Mouse (Mus musculus) layer of hippocampus, postnatal 36 days (tissue): Measurements from ENCODE around the gene Hook2. TPM values are rescaled to one million over a fixed set of nuclear protein-coding genes. Genes with fewer than 3 reads are reported as not detected.

Experiments used
- DNase-seq, 2 experiments: peaks; one replicate each; pipeline ENCODE4 v3.0.0; 2022
- total RNA-seq, 2 experiments: library from RNA; stranded (reverse); gene quantifications; 2 replicates each; pipeline ENCODE4 v1.2.3; 2021

The Hook2 gene
- total RNA-seq, 2 experiments from 2014 or later: 7.8 to 9.7 TPM

GRCm38 (mm10) chr8:84987903-84988302, 2.5 kb upstream of the Hook2 start:
- no peak for DNase-seq

- no peak for DNase-seq
Measured at GRCm38 (mm10) chr8:84989311-84989731, 1.1 kb upstream of the Hook2 start.

- peak; percentile 83 to 86 for DNase-seq
Measured at GRCm38 (mm10) chr8:84989810-84990209, 593 bp upstream of the Hook2 start.

GRCm38 (mm10) chr8:84990836-84991235, 433 bp downstream of the Hook2 start:
- no peak for DNase-seq

DNA sequence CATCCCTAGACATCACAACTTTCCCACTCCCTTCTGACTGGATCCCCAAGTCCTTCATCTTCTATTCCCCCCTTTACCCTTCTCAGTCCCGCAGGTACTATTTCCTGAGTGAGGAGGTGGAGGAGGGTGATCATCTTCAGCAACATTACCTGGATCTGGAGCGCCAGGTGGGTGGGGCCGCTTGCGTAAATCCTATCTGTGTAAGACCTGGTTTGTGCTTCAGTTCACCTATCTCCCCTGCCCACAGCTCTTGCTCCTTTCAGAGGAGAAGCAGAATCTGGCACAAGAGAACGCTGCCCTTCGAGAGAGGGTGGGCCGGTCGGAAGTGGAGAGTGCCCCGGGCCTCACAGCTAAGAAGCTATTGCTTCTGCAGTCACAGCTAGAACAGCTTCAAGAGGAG, 4.0 kb downstream of the Hook2 start:
- no peak for DNase-seq

GRCm38 (mm10) chr8:84995680-84996079, 5.3 kb downstream of the Hook2 start:
- no peak for DNase-seq

DNA sequence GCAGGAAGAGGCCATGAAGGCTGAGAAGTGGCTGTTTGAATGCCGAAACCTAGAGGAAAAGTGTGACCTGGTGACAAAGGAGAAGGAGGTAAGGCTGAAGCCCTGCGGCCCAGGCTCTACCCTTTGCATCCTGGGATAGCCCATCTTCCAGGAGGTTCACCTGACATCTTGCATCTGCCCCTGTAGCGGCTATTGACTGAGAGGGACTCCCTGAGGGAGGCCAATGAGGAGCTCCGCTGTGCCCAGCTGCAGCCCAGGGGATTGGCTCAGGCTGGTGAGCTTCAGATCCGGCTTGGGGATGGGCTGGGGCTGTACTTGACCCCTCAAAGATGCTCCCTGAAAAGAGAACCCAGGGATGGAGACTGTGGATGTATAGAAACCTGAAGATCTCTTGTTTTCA, 6.6 kb downstream of the Hook2 start:
- DNase-seq: no peak

DNA sequence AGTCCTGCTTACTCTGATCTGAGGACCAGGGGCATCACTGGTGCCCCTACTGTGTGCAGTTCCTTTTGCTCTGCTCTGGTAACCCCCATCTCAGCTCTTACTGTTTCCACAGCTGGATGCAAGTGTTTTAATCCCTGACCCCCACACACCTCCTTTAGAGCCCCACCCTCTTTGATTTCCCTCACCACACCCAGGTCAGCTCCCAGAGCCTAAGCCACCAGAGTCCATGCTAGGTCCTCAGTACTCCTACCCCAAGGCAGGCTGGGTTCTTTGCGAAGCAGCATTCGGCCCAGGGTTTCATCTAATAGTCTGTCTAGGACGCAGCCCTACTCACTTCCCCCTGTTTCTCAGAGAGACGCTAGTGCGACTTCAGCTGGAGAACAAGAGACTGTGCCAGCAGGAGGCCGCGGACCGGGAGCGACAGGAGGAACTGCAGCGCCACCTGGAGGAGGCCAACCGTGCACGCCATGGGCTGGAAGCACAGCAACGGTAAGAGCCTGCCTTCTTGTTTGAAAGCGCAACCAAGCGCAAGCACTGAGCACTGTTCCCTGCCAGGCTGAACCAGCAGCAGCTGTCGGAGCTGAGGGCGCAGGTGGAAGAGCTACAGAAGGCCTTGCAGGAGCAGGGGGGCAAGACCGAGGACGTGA, 7.4 kb downstream of the Hook2 start:
- DNase-seq: peak; percentile 88 to 89

DNA sequence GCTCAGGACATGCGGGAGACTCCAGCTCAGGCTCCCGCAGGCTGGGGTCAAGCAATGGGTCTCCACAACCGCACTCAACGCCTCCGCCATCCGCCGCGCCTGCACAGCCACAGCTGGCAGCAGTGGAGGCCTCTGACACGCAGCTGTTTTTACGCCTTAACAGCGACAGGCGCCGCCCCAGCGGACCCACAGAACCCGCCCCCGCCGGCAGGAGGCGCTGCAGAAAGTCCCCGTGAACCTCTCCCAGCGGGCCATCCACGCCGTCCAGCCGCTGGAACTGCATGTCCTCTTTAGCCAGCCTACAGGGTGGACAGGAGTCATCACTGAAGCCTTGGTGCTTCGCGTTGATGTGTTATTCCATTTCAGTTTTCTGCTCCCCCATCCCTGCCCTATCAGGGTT, 17.3 kb downstream of the Hook2 start:
- DNase-seq: no peak

GRCm38 (mm10) chr8:85011242-85011641, 20.8 kb downstream of the Hook2 start:
- DNase-seq: no peak

DNA sequence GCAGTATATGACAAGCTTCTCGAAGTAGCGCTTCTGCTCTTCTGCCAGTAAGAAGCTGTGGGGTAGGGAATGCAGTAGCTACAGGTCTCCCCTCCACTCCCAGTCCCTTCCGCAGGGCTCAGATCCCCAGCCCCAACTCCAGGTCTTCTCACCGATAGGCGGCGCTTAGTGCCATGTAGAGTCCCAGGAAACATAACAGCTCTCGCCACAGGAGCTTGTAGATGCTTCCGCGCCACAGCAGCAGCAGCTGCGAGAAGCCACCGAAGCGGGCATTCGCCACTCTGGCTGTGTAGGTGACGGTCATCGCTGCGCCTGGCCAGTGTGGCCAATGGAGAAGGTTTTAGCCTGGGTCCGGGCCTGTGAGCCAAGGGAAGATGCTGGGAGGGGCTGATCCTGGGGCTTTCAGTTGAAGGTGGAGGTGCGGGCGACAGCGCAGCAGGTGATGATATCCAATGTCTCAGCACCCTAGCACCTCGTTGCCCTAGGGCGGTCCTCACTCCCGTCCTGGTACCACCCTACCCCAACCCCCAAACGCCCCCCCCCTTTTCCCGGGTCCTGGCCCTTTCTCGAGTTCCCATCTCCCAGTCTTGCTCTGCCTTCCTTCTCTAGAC, 22.9 kb downstream of the Hook2 start:
- peak; percentile 63 to 75 for DNase-seq

- DNase-seq: no peak
Measured at GRCm38 (mm10) chr8:85014431-85014830, 24.0 kb downstream of the Hook2 start, which contains the start of gene Best2. Gene Best2, minus strand, starts transcription at chr8:85014531.

DNA sequence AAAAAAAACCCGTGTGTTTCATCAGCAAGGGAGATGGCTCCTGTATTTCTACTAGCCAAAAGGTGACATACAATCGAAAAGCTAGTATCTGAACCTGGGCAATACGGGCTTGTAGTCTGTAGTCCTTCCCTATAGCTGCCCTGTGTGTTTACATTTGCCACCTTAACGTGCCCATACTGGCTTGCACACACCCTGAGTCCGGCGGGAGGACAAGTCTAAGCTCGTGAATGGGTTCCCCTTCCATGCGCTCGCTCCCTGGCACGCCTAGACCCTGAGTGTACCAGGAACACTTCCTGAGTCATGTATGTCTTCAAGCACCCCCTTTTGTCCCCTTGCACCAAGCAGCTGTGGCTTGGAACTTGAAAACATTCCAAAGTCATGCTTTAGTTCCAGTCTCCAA, 26.3 kb downstream of the Hook2 start:
- no peak for DNase-seq

- DNase-seq: no peak
Measured at GRCm38 (mm10) chr8:85017209-85017608, 26.8 kb downstream of the Hook2 start.

DNA sequence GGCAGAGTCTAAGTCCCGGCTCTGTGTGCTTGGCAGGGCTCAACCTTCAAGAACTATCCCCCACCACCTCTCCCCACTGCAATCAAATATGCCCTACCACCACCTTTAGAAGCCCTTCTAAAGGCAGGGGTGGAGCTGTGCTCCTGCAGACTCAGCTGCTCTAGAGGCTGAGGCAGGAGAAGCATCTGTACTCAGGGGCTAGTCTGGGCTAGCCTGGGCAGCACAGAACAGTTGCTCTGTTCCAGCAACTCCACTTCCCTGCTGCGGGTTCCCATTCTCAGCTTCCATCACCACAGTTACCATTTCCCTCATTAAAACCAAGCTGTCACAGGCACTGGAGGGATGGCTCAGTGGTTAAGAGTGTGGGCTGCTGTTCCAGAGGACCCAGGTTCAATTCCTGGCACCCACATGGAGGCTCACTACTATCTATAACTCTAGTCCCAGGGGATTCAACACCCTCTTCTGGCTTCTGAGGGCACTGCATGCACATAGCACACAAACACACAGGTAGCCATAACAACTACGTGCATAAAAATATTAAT, 31.2 kb downstream of the Hook2 start:
- no peak for DNase-seq

GRCm38 (mm10) chr8:85023846-85024245, 33.4 kb downstream of the Hook2 start:
- DNase-seq: no peak

- peak; percentile 79 to 80 for DNase-seq
Measured at GRCm38 (mm10) chr8:85025098-85025932, 34.9 kb downstream of the Hook2 start, which contains the start of gene Asna1. Gene Asna1, minus strand, starts transcription at chr8:85025281.

- DNase-seq: peak; percentile 96 to 97
Measured at GRCm38 (mm10) chr8:85026670-85027515, 36.5 kb downstream of the Hook2 start, which contains the start of gene Trir. Gene Trir, plus strand, starts transcription at chr8:85026823.

GRCm38 (mm10) chr8:85027516-85027855, 37.1 kb downstream of the Hook2 start:
- DNase-seq: no peak

GRCm38 (mm10) chr8:85027922-85028321, 37.5 kb downstream of the Hook2 start:
- DNase-seq: no peak

DNA sequence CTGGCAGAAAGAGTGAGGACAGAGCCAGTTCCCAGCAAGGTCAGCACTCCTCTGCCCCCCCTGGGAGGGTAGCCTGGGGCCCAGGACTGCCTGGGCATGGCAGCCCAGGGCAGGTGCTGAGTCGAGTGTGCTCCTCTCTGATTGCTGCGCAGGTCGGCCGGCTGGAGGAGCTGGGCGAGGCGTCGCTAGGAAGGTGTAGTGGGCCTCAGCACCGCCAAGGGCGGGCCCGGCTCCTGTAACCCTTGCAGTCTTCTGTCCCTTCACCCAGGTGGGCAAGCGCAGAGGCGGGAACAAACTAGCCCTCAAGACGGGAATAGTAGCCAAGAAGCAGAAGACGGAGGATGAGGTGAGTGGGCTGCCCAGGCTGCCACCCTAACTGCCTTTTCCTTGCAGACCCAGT, 38.9 kb downstream of the Hook2 start:
- no peak for DNase-seq
